Mouse (Mus musculus): ENCODE data around the gene Elp1.

The Elp1 gene

GRCm38 (mm10) chr4:56713155-56713554 is 89.0 kb downstream of the Elp1 start:
- DNase-seq (ENCODE audit: low spot score in 2 of 2), result no peak

- DNase-seq (ENCODE audit: low spot score in 2 of 2), result no peak
These were observed 99.9 kb downstream of the Elp1 start for GRCm38 (mm10) chr4:56702234-56702633.
